Mouse (Mus musculus): ENCODE measurements at regions not wholly inside any gene's neighbourhood (a gene's known extent, or its start where the extent isn't known, plus 50 kb on each side); places are given as distances from the start of the nearest gene placed in this dataset.

DNA sequence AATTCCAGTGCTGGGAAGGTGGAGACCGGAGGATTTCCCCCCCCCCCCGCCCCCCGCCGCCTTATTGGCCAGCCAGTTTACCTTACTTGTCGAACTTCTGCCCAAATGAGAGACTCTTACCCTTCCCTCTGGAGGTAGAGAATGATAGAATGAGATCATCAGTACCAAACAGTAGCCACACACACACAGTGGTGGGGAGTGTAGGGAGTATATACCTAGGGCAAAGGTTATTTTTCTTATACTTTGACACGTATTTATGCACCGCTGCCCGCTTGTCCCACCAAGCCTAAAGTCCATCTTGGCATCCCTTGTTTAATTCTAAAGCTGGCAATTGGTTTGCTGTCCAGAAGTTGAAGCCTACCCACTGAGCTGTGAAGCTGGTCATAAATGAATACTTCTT is 213.6 kb upstream of the Jag1 start:
- ATAC-seq (ENCODE audit: low FRiP score, low read depth), result no peak
- Histone ChIP-seq H3K4me1 (replicated peaks) (no peaks in the 10 kb centered on the region), H3K27ac (replicated peaks) (no peak overlapping the region), H3K9ac (no peak overlapping the region), H3K27me3 (no peaks in the 10 kb centered on the region), H3K36me3 (no peaks in the 10 kb centered on the region), H3K9me3 (no peaks in the 10 kb centered on the region), H3K4me3 (no peak overlapping the region), H3K4me2 (no peak overlapping the region)
- WGBS, result 93% methylated on average over 8 of the region's 8 CpGs

DNA sequence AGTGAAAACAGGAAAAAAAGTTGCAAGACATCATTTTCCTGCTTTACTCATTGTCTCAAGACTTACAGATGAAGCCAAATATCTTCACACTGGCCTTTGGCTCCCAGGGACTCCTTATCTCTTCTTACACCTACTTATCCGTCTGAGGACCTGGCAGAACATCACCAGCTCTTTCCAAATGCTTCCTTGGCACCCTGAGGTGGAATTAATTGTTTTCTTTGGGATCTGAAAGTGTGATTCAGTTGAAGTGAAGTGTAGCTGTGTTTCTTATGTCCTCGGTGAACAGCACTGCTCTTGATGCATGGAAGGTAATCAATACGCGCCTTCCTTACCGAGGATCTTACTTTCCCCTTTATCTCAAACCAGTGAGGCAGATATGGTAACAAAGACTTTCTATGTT is 207.0 kb upstream of the Jag1 start:
- Histone ChIP-seq H3K4me3 (no peak overlapping the region), H3K27me3 (no peaks in the 10 kb centered on the region), H3K36me3 (no peaks in the 10 kb centered on the region), H3K4me1 (replicated peaks) (no peaks in the 10 kb centered on the region), H3K9me3 (no peaks in the 10 kb centered on the region), H3K4me2 (no peak overlapping the region), H3K27ac (replicated peaks) (no peak overlapping the region), H3K9ac (no peak overlapping the region)
- no peak for ATAC-seq (ENCODE audit: low FRiP score, low read depth)
- 75% methylated on average over 5 of the region's 5 CpGs for WGBS

DNA sequence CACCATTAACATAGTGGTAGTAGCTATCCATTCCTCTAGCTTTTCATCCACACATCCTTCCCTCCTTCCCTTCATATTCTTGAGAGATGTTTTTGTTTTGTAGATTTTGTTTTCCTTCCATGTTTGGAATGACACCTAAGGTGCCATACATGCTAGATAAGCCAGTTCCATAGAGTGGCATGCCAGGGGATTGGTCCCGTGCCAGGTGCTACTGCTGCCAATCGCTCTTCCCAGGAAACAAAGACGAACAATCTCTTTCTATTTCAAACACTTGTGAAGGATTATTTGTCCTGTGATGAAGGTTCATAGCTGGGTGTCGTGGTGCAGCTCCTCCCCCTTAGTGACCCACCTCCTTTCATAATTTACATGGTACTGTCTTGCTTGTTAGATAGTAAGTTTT is 194.1 kb upstream of the Jag1 start:
- H3K9me3 ChIP-seq, result no peaks in the 10 kb centered on the region
- H3K27ac ChIP-seq (replicated peaks), result no peak overlapping the region
- 77% methylated on average over 4 of the region's 4 CpGs for WGBS
- no peak for ATAC-seq (ENCODE audit: low FRiP score, low read depth)
- H3K36me3 ChIP-seq, result no peaks in the 10 kb centered on the region
- H3K4me3 ChIP-seq, result no peak overlapping the region
- H3K4me1 ChIP-seq (replicated peaks), result no peaks in the 10 kb centered on the region
- no peak overlapping the region for H3K9ac ChIP-seq
- H3K4me2 ChIP-seq, result no peak overlapping the region
- no peaks in the 10 kb centered on the region for H3K27me3 ChIP-seq

DNA sequence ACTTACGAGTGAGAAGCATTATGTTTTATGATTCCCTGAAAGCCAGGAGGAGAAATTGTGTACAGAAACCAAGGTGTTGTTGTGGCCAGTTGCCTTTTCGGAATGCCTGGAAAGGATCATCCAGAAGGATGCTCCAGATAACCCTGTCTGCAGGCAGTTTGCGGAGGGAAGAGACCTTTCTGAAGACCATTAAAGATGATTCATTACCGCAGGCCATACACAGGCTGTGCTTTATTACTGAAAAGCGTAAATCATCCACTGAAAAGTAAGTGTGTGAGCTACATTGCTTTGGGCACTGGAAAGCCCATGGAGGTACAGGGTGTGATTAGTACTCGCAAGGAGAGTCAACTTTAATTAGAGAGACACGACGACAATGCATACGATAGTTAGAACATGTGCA is 191.7 kb upstream of the Jag1 start:
- H3K4me1 ChIP-seq (replicated peaks), result no peaks in the 10 kb centered on the region
- no peaks in the 10 kb centered on the region for H3K9me3 ChIP-seq
- no peak overlapping the region for H3K27ac ChIP-seq (replicated peaks)
- no peak overlapping the region for H3K4me2 ChIP-seq
- WGBS, result 88% methylated on average over 9 of the region's 9 CpGs
- H3K27me3 ChIP-seq, result no peaks in the 10 kb centered on the region
- no peak overlapping the region for H3K4me3 ChIP-seq
- H3K9ac ChIP-seq, result no peak overlapping the region
- H3K36me3 ChIP-seq, result no peaks in the 10 kb centered on the region
- no peak for ATAC-seq (ENCODE audit: low FRiP score, low read depth)

DNA sequence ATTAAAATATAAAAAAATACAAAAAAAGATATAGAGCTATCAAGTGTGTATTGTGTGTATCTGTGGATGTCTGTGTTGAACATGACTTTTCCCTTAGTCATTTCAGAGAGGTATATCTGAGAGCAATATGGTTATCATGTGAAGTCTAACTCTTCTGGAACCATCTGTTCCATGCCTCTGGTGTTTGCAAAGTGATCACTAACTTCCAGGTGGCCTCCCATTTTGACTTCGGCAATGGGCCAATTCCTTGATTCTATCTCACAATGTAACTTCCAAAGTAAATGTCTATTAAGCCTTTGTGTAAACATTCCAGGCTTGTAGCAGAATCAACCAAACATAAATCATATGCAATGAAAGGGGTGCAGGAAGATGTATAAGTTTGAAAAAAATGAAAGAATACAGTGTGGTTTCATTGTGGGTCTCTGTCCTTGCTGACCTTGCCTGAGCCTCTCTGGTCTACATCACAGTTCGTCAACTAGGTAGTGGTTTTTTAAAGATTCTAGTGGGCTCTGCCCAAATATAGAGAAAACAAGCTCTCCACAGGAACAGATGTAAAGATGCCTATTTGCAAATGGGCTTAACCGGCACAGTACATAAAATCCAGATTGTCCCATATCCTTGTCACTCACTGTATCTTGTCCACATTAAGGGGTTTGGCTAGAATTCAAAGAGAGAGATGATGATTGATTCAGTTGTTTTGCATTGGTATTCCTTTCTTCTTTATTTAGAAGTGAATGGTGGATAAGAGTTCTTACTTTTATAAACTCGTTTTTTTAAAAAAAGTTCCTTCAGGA is 185.2 kb upstream of the Jag1 start:
- H3K9me3 ChIP-seq, result no peaks in the 10 kb centered on the region
- no peak for ATAC-seq (ENCODE audit: low FRiP score, low read depth)
- H3K36me3 ChIP-seq, result no peaks in the 10 kb centered on the region
- no peak overlapping the region for H3K27ac ChIP-seq (replicated peaks)
- WGBS, result 80% methylated on average over 4 of the region's 4 CpGs
- H3K4me3 ChIP-seq, result no peak overlapping the region
- no peaks in the 10 kb centered on the region for H3K4me1 ChIP-seq (replicated peaks)
- no peak overlapping the region for H3K4me2 ChIP-seq
- H3K9ac ChIP-seq, result no peak overlapping the region
- no peaks in the 10 kb centered on the region for H3K27me3 ChIP-seq

DNA sequence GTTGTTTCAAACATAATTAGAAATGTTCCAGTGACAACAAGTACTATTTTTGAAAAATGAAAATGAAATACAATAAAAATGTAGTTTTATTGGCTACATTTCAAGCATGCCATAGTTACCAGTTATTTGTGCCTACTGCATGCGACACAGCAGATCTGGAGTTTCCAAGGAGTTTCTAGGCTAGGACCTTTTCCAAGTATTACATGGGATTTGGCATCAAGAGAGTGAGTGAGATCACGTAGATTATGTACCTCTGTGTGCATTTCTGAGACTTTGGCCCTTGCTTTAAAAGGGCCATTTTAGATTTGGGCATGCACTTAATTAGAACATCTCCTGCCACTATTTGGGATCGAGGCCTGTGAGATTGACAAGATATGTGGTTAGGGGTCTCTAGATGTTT is 172.8 kb upstream of the Jag1 start:
- Histone ChIP-seq H3K4me1 (replicated peaks) (no peaks in the 10 kb centered on the region), H3K9ac (no peak overlapping the region), H3K27ac (replicated peaks) (no peak overlapping the region), H3K4me2 (no peak overlapping the region), H3K36me3 (no peaks in the 10 kb centered on the region), H3K27me3 (no peaks in the 10 kb centered on the region), H3K9me3 (no peaks in the 10 kb centered on the region), H3K4me3 (no peak overlapping the region)
- 80% methylated on average over 3 of the region's 3 CpGs for WGBS
- no peak for ATAC-seq (ENCODE audit: low FRiP score, low read depth)

DNA sequence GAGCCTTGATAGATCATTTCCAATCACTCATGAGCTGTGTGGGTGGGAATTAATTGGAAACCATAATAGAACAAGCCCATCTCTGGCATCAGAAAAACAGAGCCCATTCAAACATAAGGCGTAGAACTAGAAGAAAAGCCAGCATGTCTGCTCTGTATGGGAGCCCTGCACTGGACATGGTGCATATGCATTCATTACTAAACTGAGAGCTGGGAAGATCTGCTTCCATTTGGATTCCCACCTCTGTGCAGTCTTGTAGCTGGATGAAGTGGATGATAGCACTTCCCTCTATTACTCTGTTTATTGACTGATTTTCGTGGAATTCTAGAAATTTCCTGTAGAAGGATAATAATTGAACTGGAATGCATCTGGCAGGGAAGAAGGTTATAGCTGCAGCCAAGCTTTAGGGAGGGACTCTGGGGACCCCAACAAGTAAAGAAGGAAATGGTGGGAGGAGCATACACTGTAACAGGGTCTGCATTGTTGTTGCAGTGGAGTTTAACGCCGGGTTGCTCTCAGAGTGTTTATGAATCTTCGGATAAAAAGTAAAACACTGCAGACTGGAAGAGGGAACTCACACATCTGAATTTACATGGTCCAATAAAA is 155.2 kb upstream of the Jag1 start:
- 72% methylated on average over 5 of the region's 5 CpGs for WGBS
- no peaks in the 10 kb centered on the region for H3K9me3 ChIP-seq
- H3K4me1 ChIP-seq (replicated peaks), result no peaks in the 10 kb centered on the region
- no peak overlapping the region for H3K4me3 ChIP-seq
- ATAC-seq (ENCODE audit: low FRiP score, low read depth), result no peak
- H3K27me3 ChIP-seq, result no peaks in the 10 kb centered on the region
- no peak overlapping the region for H3K27ac ChIP-seq (replicated peaks)
- H3K9ac ChIP-seq, result no peak overlapping the region
- H3K4me2 ChIP-seq, result no peak overlapping the region
- H3K36me3 ChIP-seq, result no peaks in the 10 kb centered on the region

DNA sequence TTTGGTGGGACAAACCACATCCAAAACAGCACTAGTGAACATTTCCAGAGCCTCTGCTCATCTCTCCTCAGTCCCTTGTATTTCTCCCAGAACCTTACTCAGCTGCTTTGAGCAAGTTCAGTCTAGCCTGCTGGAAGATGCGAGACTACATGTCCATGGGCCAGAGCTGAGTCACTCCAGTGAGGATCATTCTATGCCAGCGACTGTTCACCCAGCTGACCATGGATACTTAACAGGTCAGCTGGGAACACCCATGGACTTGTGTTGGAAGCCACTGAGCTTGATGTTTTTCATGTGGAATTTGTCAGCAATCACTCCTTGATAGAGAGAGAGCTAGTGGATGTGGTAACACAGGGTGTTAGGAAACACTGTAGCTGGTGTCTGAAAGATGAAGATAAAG is 146.5 kb upstream of the Jag1 start:
- WGBS, result 87% methylated on average over 2 of the region's 2 CpGs
- H3K4me2 ChIP-seq, result no peak overlapping the region
- no peak for ATAC-seq (ENCODE audit: low FRiP score, low read depth)
- H3K27ac ChIP-seq (replicated peaks), result no peak overlapping the region
- no peaks in the 10 kb centered on the region for H3K4me1 ChIP-seq (replicated peaks)
- H3K27me3 ChIP-seq, result no peaks in the 10 kb centered on the region
- H3K9ac ChIP-seq, result no peak overlapping the region
- no peaks in the 10 kb centered on the region for H3K36me3 ChIP-seq
- no peak overlapping the region for H3K4me3 ChIP-seq
- no peaks in the 10 kb centered on the region for H3K9me3 ChIP-seq

DNA sequence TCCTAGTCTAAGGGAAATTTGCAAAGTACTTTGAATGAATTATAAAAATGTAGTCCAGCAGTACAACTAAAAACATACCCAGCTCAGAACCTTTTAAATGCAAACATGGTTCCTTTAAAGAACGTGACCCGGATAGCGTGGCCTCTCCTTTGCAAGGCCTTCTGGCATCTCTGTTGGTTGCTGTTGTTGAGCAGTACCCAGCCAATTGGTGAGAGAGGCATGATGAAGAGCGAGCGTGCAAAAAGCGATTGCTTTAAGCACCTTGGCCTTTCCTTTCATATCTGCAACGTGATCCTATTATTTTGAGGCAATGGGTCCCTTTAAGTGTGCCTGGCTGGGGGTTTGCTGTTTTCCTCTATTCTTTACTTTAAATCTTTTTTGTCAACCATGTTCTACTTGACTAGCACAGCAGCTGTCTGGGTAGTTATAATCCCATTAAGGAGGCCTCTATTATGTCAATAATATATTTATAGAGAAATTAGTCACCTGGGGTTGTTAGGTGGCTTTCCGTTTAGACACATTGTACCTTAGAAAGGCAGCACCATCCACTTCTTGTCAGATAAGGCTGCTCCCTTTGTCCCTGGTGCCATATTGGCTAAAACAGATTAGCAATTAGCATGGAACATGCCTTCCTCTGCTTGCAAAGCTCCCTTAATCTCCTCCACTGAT is 141.5 kb upstream of the Jag1 start:
- Histone ChIP-seq H3K4me1 (replicated peaks) (no peaks in the 10 kb centered on the region), H3K27ac (replicated peaks) (no peak overlapping the region), H3K4me2 (no peak overlapping the region), H3K4me3 (no peak overlapping the region), H3K27me3 (no peaks in the 10 kb centered on the region), H3K9ac (no peak overlapping the region), H3K36me3 (no peaks in the 10 kb centered on the region), H3K9me3 (no peaks in the 10 kb centered on the region)
- no peak for ATAC-seq (ENCODE audit: low FRiP score, low read depth)
- 84% methylated on average over 8 of the region's 8 CpGs for WGBS

DNA sequence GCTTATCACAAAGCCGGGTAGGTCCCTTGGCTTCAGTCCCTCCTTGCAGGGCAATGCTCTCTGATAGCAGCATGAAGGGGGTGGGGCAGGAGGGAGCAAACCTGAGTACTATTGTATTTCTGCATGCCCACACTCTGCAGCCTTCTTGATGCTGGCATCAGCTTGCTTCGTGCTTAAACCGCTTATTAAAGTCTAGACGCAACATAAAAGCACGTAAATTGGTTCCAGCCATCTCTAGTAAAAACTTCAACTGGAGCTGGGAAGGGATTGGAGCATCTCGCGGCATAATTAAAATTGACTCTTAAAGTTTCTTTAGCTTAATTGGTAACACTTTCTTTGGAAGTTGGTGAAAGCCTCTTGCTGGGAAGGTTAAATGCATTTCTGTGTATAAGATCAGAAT is 131.5 kb upstream of the Jag1 start:
- ATAC-seq (ENCODE audit: low FRiP score, low read depth), result no peak
- WGBS, result 75% methylated on average over 7 of the region's 7 CpGs
- Histone ChIP-seq H3K4me2 (no peak overlapping the region), H3K27me3 (no peaks in the 10 kb centered on the region), H3K4me3 (no peak overlapping the region), H3K27ac (replicated peaks) (no peak overlapping the region), H3K9ac (no peak overlapping the region), H3K36me3 (no peaks in the 10 kb centered on the region), H3K4me1 (replicated peaks) (no peaks in the 10 kb centered on the region), H3K9me3 (no peaks in the 10 kb centered on the region)

DNA sequence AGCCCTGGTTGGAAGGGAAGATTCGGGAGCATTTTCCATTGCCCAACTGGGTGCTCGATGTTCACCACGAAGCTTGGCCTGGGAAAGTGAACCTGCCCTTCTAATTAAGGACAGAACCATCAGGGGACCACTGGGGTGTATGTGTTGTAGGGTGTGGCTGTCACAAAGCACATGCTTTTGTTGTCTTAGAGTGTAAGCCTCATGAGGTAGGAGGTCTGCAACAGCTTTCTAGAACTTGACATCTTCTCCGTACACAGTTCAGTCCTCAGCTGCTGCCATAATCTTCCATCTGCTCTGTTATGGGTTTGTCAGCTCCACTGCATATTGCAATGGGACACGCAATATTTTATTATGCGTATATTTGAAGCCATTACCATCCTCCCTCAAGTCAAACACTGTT is 127.9 kb upstream of the Jag1 start:
- no peak overlapping the region for H3K27ac ChIP-seq (replicated peaks)
- H3K9ac ChIP-seq, result no peak overlapping the region
- H3K27me3 ChIP-seq, result no peaks in the 10 kb centered on the region
- 74% methylated on average over 6 of the region's 6 CpGs for whole genome bisulfite sequencing
- no peaks in the 10 kb centered on the region for H3K36me3 ChIP-seq
- ATAC-seq (ENCODE audit: low FRiP score, low read depth), result no peak
- no peak overlapping the region for H3K4me3 ChIP-seq
- no peaks in the 10 kb centered on the region for H3K4me1 ChIP-seq (replicated peaks)
- no peaks in the 10 kb centered on the region for H3K9me3 ChIP-seq
- H3K4me2 ChIP-seq, result no peak overlapping the region

DNA sequence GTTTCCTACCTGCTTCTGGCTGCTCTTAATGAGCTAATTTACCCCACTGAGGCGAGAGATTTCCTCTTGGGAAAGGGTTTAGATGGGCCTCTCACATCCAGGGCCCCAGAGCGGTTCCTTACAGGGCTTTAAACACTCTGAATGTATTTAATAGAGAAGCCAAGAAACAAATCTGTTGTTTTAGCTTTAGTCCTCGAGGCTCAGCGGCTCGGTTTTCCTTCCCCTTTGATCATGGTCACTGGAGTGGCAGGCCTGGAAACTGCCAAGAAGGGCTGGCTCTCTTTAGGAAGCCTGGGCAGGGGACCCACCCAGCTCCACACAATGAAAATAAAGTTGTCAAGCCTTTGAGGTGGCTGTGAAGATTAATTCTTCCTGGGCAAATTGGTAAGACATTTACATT is 127.5 kb upstream of the Jag1 start:
- Histone ChIP-seq H3K4me3 (no peak overlapping the region), H3K27me3 (no peaks in the 10 kb centered on the region), H3K9me3 (no peaks in the 10 kb centered on the region), H3K9ac (no peak overlapping the region), H3K4me2 (no peak overlapping the region), H3K27ac (replicated peaks) (no peak overlapping the region), H3K4me1 (replicated peaks) (no peaks in the 10 kb centered on the region), H3K36me3 (no peaks in the 10 kb centered on the region)
- 14% methylated on average over 5 of the region's 5 CpGs for WGBS
- no peak for ATAC-seq (ENCODE audit: low FRiP score, low read depth)
